Mouse (Mus musculus) bone marrow macrophage, adult 2 months (primary cell): ENCODE results near the gene Slc45a3.

Experiments used
- CTCF ChIP-seq: IDR thresholded peaks from 2 replicates; pipeline ENCODE4 v1.5.1; 2012; ENCODE audit warnings: low read depth, mild to moderate bottlenecking, low read length, moderate library complexity
- POLR2A ChIP-seq: IDR thresholded peaks from 2 replicates; pipeline ENCODE4 v1.6.1; 2012; ENCODE audit warnings: mild to moderate bottlenecking, low read depth, low read length, borderline replicate concordance

- TF ChIP-seq CTCF (no peak), POLR2A (no peak)
Measured at GRCm38 (mm10) chr1:131965818-131966217, 3.1 kb downstream of the Slc45a3 start.
